Mouse (Mus musculus): ENCODE results near the gene Pabpc5. TPM values are rescaled to one million over a fixed set of nuclear protein-coding genes. Genes with fewer than 3 reads are reported as not detected.

Gene Pabpc5
- polyA plus RNA-seq (2015; fragmentation: Nextera tagmentation; extraction: Ambion mirVana): 1.9 TPM in 2 replicates

- ATAC-seq: peak; percentile 98
- H3K4me2 ChIP-seq (ENCODE audit: low read length): peak within 1 kb of the TSS; percentile 53
- no peaks in the 10 kb centered on the region for H3K9me3 ChIP-seq (replicated peaks; ENCODE audit: control insufficient read depth, low read length, poor library complexity, severe bottlenecking)
- H3K36me3 ChIP-seq (ENCODE audit: control insufficient read depth, insufficient read depth, low read length): no peaks in the 10 kb centered on the region
- no peaks in the 10 kb centered on the region for H3K4me1 ChIP-seq (ENCODE audit: control insufficient read depth, insufficient read depth, low read length)
- no peaks in the 10 kb centered on the region for H3K27me3 ChIP-seq (ENCODE audit: control insufficient read depth, insufficient read depth, low read depth, low read length)
- WGBS: 8% methylated on average over 21 of the region's 21 CpGs
- H3K9ac ChIP-seq (ENCODE audit: low read depth, low read length): peak within 1 kb of the TSS; percentile 68
- H3K27ac ChIP-seq (ENCODE audit: low read length): peak within 1 kb of the TSS; percentile 93
- peak within 1 kb of the TSS; percentile 45 for H3K4me3 ChIP-seq (ENCODE audit: low read depth, low read length)
Measured at GRCm38 (mm10) chrX:119927081-119927571, at the start of gene Pabpc5. TSS of gene Pabpc5 (plus strand) at chrX:119927196.

- WGBS: 89% methylated on average over 3 of the region's 3 CpGs
- Histone ChIP-seq H3K27ac (ENCODE audit: low read length) (no peak overlapping the region), H3K4me2 (ENCODE audit: low read length) (no peak overlapping the region), H3K9ac (ENCODE audit: low read depth, low read length) (no peak overlapping the region), H3K9me3 (replicated peaks; ENCODE audit: control insufficient read depth, low read length, poor library complexity, severe bottlenecking) (no peaks in the 10 kb centered on the region), H3K4me3 (ENCODE audit: low read depth, low read length) (no peak overlapping the region), H3K36me3 (ENCODE audit: control insufficient read depth, insufficient read depth, low read length) (no peaks in the 10 kb centered on the region), H3K4me1 (ENCODE audit: control insufficient read depth, insufficient read depth, low read length) (no peaks in the 10 kb centered on the region), H3K27me3 (ENCODE audit: control insufficient read depth, insufficient read depth, low read depth, low read length) (no peaks in the 10 kb centered on the region)
- no peak for ATAC-seq
Measured at GRCm38 (mm10) chrX:119886957-119887593, 39.9 kb upstream of the Pabpc5 start.

GRCm38 (mm10) chrX:119888326-119888920 is 38.6 kb upstream of the Pabpc5 start:
- Histone ChIP-seq H3K36me3 (ENCODE audit: control insufficient read depth, insufficient read depth, low read length) (no peaks in the 10 kb centered on the region), H3K4me3 (ENCODE audit: low read depth, low read length) (no peak overlapping the region), H3K4me2 (ENCODE audit: low read length) (no peak overlapping the region), H3K27me3 (ENCODE audit: control insufficient read depth, insufficient read depth, low read depth, low read length) (no peaks in the 10 kb centered on the region), H3K4me1 (ENCODE audit: control insufficient read depth, insufficient read depth, low read length) (no peaks in the 10 kb centered on the region), H3K9me3 (replicated peaks; ENCODE audit: control insufficient read depth, low read length, poor library complexity, severe bottlenecking) (no peaks in the 10 kb centered on the region), H3K27ac (ENCODE audit: low read length) (no peak overlapping the region), H3K9ac (ENCODE audit: low read depth, low read length) (no peak overlapping the region)
- WGBS: 84% methylated on average over 6 of the region's 6 CpGs
- no peak for ATAC-seq

GRCm38 (mm10) chrX:119927852-119928251 is 856 bp downstream of the Pabpc5 start:
- no peak overlapping the region for H3K9ac ChIP-seq (ENCODE audit: low read depth, low read length)
- WGBS: 54% methylated on average over 5 of the region's 5 CpGs
- peak; percentile 47; the same call in 1 of the 2 replicates for ATAC-seq

More at GRCm38 (mm10) chrX:119927852-119928251, 856 bp downstream of the Pabpc5 start:
- Histone ChIP-seq H3K36me3 (ENCODE audit: control insufficient read depth, insufficient read depth, low read length) (no peaks in the 10 kb centered on the region), H3K27ac (ENCODE audit: low read length) (peak overlapping the region; percentile 93), H3K4me3 (ENCODE audit: low read depth, low read length) (peak overlapping the region; percentile 45), H3K4me1 (ENCODE audit: control insufficient read depth, insufficient read depth, low read length) (no peaks in the 10 kb centered on the region), H3K4me2 (ENCODE audit: low read length) (peak overlapping the region; percentile 53), H3K27me3 (ENCODE audit: control insufficient read depth, insufficient read depth, low read depth, low read length) (no peaks in the 10 kb centered on the region), H3K9me3 (replicated peaks; ENCODE audit: control insufficient read depth, low read length, poor library complexity, severe bottlenecking) (no peaks in the 10 kb centered on the region)

All from midbrain, embryonic 16.5 days (tissue).